Mouse (Mus musculus): Measurements from ENCODE around the gene Prl3c1. TPM values are rescaled to one million over a fixed set of nuclear protein-coding genes. Genes with fewer than 3 reads are reported as not detected.
"Not testable (repeated sequence)": the region's sequence is repeated elsewhere in the genome, so short reads cannot be mapped to it uniquely, and the experiment has no call there.

The Prl3c1 gene
- not detected in 2 replicates for total RNA-seq (2015; ENCODE audit: low replicate concordance)
- total RNA-seq (2017; ENCODE audit: low replicate concordance): not detected in 2 replicates

- ATAC-seq (replicated peaks; ENCODE audit: low FRiP score, poor library complexity, severe bottlenecking): no peak
Measured at GRCm38 (mm10) chr13:27196359-27196758, at the start of gene Prl3c1. TSS of gene Prl3c1 (plus strand) at chr13:27196659.

- no peak for ATAC-seq (replicated peaks; ENCODE audit: low FRiP score, poor library complexity, severe bottlenecking)
Measured at GRCm38 (mm10) chr13:27148264-27148663, 48.2 kb upstream of the Prl3c1 start.

GRCm38 (mm10) chr13:27156490-27156889 is 40.0 kb upstream of the Prl3c1 start, which contains the start of gene Prl3d3:
TSS of gene Prl3d3 (plus strand) at chr13:27156790.
- not testable (repeated sequence) for ATAC-seq (replicated peaks; ENCODE audit: low FRiP score, poor library complexity, severe bottlenecking)

GRCm38 (mm10) chr13:27241547-27241946 is 45.1 kb downstream of the Prl3c1 start, which contains the start of gene Prl3b1:
TSS of gene Prl3b1 (plus strand) at chr13:27241847.
- no peak for ATAC-seq (replicated peaks; ENCODE audit: low FRiP score, poor library complexity, severe bottlenecking)

Other genes starting within 250 kb of the Prl3c1 start
- gene Prl, start 139.1 kb upstream of the Prl3c1 start, total RNA-seq (2015; ENCODE audit: low replicate concordance): not detected in 2 replicates
- not detected in 2 replicates for gene Prl, start 139.1 kb upstream of the Prl3c1 start, total RNA-seq (2017; ENCODE audit: low replicate concordance)
- gene Prl3d1, start 102.5 kb upstream of the Prl3c1 start, total RNA-seq (2015; ENCODE audit: low replicate concordance): not detected in 2 replicates
- gene Prl3d1, start 102.5 kb upstream of the Prl3c1 start, total RNA-seq (2017; ENCODE audit: low replicate concordance): not detected in 2 replicates
- not detected in 2 replicates for gene Prl3d2, start 75.0 kb upstream of the Prl3c1 start, total RNA-seq (2015; ENCODE audit: low replicate concordance)
- gene Prl3d2, start 75.0 kb upstream of the Prl3c1 start, total RNA-seq (2017; ENCODE audit: low replicate concordance): not detected in 2 replicates
- not detected in 2 replicates for gene Prl3d3, start 39.9 kb upstream of the Prl3c1 start, total RNA-seq (2015; ENCODE audit: low replicate concordance)
- not detected in 2 replicates for gene Prl3d3, start 39.9 kb upstream of the Prl3c1 start, total RNA-seq (2017; ENCODE audit: low replicate concordance)
- gene Prl3b1, start 45.2 kb downstream of the Prl3c1 start, total RNA-seq (2015; ENCODE audit: low replicate concordance): not detected in 2 replicates
- not detected in 2 replicates for gene Prl3b1, start 45.2 kb downstream of the Prl3c1 start, total RNA-seq (2017; ENCODE audit: low replicate concordance)
- gene Prl3a1, start 62.8 kb downstream of the Prl3c1 start, total RNA-seq (2015; ENCODE audit: low replicate concordance): not detected in 2 replicates
- gene Prl3a1, start 62.8 kb downstream of the Prl3c1 start, total RNA-seq (2017; ENCODE audit: low replicate concordance): not detected in 2 replicates
- gene Prl6a1, start 116.0 kb downstream of the Prl3c1 start, total RNA-seq (2015; ENCODE audit: low replicate concordance): not detected in 2 replicates
- gene Prl6a1, start 116.0 kb downstream of the Prl3c1 start, total RNA-seq (2017; ENCODE audit: low replicate concordance): not detected in 2 replicates
- gene Prl8a2, start 149.0 kb downstream of the Prl3c1 start, total RNA-seq (2015; ENCODE audit: low replicate concordance): not detected in 2 replicates
- not detected in 2 replicates for gene Prl8a2, start 149.0 kb downstream of the Prl3c1 start, total RNA-seq (2017; ENCODE audit: low replicate concordance)
- gene Prl2b1, start 194.2 kb downstream of the Prl3c1 start, total RNA-seq (2015; ENCODE audit: low replicate concordance): not detected in 2 replicates
- not detected in 2 replicates for gene Prl2b1, start 194.2 kb downstream of the Prl3c1 start, total RNA-seq (2017; ENCODE audit: low replicate concordance)
- gene Prl8a6, start 242.0 kb downstream of the Prl3c1 start, total RNA-seq (2015; ENCODE audit: low replicate concordance): not detected in 2 replicates
- not detected in 2 replicates for gene Prl8a6, start 242.0 kb downstream of the Prl3c1 start, total RNA-seq (2017; ENCODE audit: low replicate concordance)